Mouse (Mus musculus): ENCODE measurements around the gene Plxdc1. TPM values are rescaled to one million over a fixed set of nuclear protein-coding genes. Genes with fewer than 3 reads are reported as not detected.
"Not testable (repeated sequence)": the region's sequence is repeated elsewhere in the genome, so short reads cannot be mapped to it uniquely, and the experiment has no call there.

Gene Plxdc1
- polyA plus RNA-seq, 1 experiment from 2014 or later = 0.70 TPM

- Histone ChIP-seq H3K36me3 (no peaks in the 10 kb centered on the region), H3K27ac (no peak overlapping the region), H3K9ac (no peak overlapping the region), H3K9me3 (no peaks in the 10 kb centered on the region), H3K27me3 (no peaks in the 10 kb centered on the region), H3K4me2 (replicated peaks) (no peak overlapping the region), H3K4me1 (no peaks in the 10 kb centered on the region), H3K4me3 (no peak overlapping the region)
- no peak for ATAC-seq (ENCODE audit: insufficient number of reproducible peaks, insufficient read depth, low FRiP score, low TSS enrichment)
- WGBS = 53% methylated on average over 20 of the region's 20 CpGs
These were observed 36.4 kb downstream of the Plxdc1 start for GRCm38 (mm10) chr11:97949703-97950475.

DNA sequence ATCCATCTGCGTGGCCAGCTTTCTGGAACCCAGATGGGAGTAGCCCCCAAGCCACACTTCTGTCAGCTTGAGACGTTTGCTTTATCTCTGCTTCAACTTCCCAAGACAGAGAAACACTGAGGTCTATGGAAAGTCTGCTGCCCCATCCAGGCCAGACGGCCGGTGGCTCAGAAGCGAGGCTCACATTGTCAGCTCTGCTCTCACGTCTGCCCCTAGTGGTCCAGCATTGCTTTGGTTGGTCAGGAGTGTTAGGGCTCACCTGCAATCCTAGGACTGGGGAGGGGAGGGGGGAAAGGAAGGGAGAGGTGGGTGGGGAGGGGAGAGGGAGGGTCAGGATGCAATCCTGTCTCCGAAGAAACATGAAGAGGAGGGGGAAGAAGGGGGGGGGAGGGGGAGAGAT is 38.8 kb downstream of the Plxdc1 start:
- Histone ChIP-seq H3K4me3 (no peak overlapping the region), H3K9ac (no peak overlapping the region), H3K27ac (no peak overlapping the region), H3K4me2 (replicated peaks) (no peak overlapping the region), H3K4me1 (0 out of 2 replicates have a peak, but pooled peaks cover 3% of the 10 kb centered on the region), H3K36me3 (no peaks in the 10 kb centered on the region), H3K9me3 (no peaks in the 10 kb centered on the region), H3K27me3 (no peaks in the 10 kb centered on the region)
- 7% methylated on average over 7 of the region's 7 CpGs for WGBS
- no peak for ATAC-seq (ENCODE audit: insufficient number of reproducible peaks, insufficient read depth, low FRiP score, low TSS enrichment)

- not testable (repeated sequence) for H3K27me3 ChIP-seq; H3K4me2 ChIP-seq (replicated peaks); H3K4me1 ChIP-seq; H3K9me3 ChIP-seq; H3K27ac ChIP-seq; ATAC-seq (ENCODE audit: insufficient number of reproducible peaks, insufficient read depth, low FRiP score, low TSS enrichment); H3K9ac ChIP-seq; H3K4me3 ChIP-seq; H3K36me3 ChIP-seq
- 93% methylated on average over 7 of the region's 7 CpGs for WGBS
These were observed 40.4 kb downstream of the Plxdc1 start for GRCm38 (mm10) chr11:97945738-97946289.

GRCm38 (mm10) chr11:97945031-97945430 is 41.2 kb downstream of the Plxdc1 start:
- 0 out of 2 replicates have a peak, but pooled peaks cover 3% of the 10 kb centered on the region for H3K4me1 ChIP-seq
- WGBS = 74% methylated on average over 10 of the region's 10 CpGs
- no peak overlapping the region for H3K4me2 ChIP-seq (replicated peaks)
- H3K9ac ChIP-seq = no peak overlapping the region
- no peaks in the 10 kb centered on the region for H3K9me3 ChIP-seq
- H3K36me3 ChIP-seq = no peaks in the 10 kb centered on the region
- H3K27me3 ChIP-seq = no peaks in the 10 kb centered on the region
- no peak overlapping the region for H3K27ac ChIP-seq
- no peak for ATAC-seq (ENCODE audit: insufficient number of reproducible peaks, insufficient read depth, low FRiP score, low TSS enrichment)
- no peak overlapping the region for H3K4me3 ChIP-seq

DNA sequence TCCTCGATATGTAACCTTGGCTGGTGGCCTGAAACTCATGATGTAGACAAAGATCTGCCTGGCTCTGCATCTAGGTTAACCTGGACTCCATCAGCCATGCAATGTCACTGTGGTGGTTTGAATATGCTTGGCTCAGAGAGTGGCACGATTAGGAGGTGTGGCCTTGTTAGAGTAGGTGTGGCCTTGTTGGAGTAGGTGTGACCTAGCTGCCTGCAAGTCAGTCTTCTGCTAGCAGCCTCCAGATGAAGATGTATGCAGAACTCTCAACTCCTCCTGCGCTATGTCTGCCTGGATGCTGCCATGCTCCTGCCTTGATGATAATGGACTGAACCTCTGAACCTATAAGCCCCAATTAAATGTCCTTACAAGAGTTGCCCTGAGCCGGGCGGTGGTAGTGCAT is 43.0 kb downstream of the Plxdc1 start:
- Histone ChIP-seq H3K36me3 (no peaks in the 10 kb centered on the region), H3K27me3 (no peaks in the 10 kb centered on the region), H3K4me2 (replicated peaks) (no peak overlapping the region), H3K27ac (no peak overlapping the region), H3K9me3 (no peaks in the 10 kb centered on the region), H3K4me3 (no peak overlapping the region), H3K9ac (no peak overlapping the region), H3K4me1 (0 out of 2 replicates have a peak, but pooled peaks cover 3% of the 10 kb centered on the region)
- WGBS = 87% methylated on average over 5 of the region's 5 CpGs
- ATAC-seq (ENCODE audit: insufficient number of reproducible peaks, insufficient read depth, low FRiP score, low TSS enrichment) = no peak

- Histone ChIP-seq H3K27ac (no peak overlapping the region), H3K4me1 (0 out of 2 replicates have a peak, but pooled peaks cover 3% of the 10 kb centered on the region), H3K27me3 (no peaks in the 10 kb centered on the region), H3K4me2 (replicated peaks) (no peak overlapping the region), H3K36me3 (no peaks in the 10 kb centered on the region), H3K4me3 (no peak overlapping the region), H3K9me3 (no peaks in the 10 kb centered on the region), H3K9ac (no peak overlapping the region)
- no peak for ATAC-seq (ENCODE audit: insufficient number of reproducible peaks, insufficient read depth, low FRiP score, low TSS enrichment)
- whole genome bisulfite sequencing = 77% methylated on average over 15 of the region's 15 CpGs
These were observed 43.7 kb downstream of the Plxdc1 start for GRCm38 (mm10) chr11:97942420-97943111.

DNA sequence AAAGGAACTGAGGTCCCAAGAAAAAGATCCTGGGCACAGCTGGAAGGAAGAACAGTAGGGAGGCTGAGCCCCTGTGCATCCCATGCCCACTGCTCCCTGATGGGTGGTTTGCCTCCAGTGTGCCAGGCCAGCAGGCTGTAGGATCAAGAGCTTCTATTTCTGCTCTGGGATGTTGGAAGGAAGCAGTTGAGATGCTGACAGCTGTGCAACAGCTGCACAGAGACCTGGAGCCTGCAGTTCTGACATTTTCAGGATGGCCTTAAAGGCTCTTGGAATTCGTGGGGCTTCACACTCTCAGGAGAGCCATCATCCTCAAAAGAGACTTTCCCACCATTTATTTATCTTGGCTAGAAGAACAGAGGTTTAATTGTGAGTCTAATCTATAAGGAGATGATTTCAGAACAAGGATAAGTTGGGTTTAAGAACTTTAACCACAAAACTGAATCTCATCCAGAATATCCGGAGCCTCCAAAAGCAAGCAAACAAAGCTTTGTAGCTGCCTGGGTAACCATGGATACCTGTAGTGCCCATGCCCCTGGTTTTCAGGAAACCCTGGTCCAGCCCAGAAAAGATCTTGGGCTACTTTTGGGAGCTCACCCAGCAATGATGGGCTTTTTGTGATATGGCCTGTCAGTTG is 48.7 kb downstream of the Plxdc1 start:
- Histone ChIP-seq H3K4me1 (no peaks in the 10 kb centered on the region), H3K9ac (no peak overlapping the region), H3K4me3 (no peak overlapping the region), H3K9me3 (no peaks in the 10 kb centered on the region), H3K4me2 (replicated peaks) (no peak overlapping the region), H3K27me3 (no peaks in the 10 kb centered on the region), H3K27ac (no peak overlapping the region), H3K36me3 (no peaks in the 10 kb centered on the region)
- WGBS = 73% methylated on average over 2 of the region's 2 CpGs
- no peak for ATAC-seq (ENCODE audit: insufficient number of reproducible peaks, insufficient read depth, low FRiP score, low TSS enrichment)

DNA sequence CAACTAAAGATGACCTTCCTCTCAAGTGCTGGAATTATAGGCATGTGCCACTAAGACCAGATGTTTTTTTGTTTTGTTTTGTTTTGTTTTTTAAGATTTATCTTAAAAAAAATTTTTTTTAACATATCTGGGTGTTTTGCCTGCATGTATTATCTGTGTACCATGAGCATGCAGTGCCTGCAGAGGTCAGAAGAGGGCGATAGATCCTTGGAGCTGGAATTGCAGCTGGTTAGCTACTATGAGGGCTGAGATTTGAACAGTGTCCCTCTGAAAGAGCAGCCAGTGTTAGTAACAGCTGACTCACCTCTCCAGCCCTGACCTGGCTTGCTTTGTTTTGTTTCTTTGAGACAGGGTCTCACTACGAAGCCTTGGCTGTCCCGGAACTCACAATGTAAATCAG is 49.5 kb downstream of the Plxdc1 start:
- Histone ChIP-seq H3K9ac (no peak overlapping the region), H3K4me1 (no peaks in the 10 kb centered on the region), H3K4me2 (replicated peaks) (no peak overlapping the region), H3K36me3 (no peaks in the 10 kb centered on the region), H3K9me3 (no peaks in the 10 kb centered on the region), H3K27me3 (no peaks in the 10 kb centered on the region), H3K4me3 (no peak overlapping the region), H3K27ac (no peak overlapping the region)
- ATAC-seq (ENCODE audit: insufficient number of reproducible peaks, insufficient read depth, low FRiP score, low TSS enrichment) = no peak
- 28% methylated on average over 3 of the region's 3 CpGs for WGBS

- Histone ChIP-seq H3K36me3 (no peaks in the 10 kb centered on the region), H3K27ac (no peak overlapping the region), H3K9ac (no peak overlapping the region), H3K4me3 (no peak overlapping the region), H3K27me3 (no peaks in the 10 kb centered on the region), H3K4me2 (replicated peaks) (no peak overlapping the region), H3K4me1 (no peaks in the 10 kb centered on the region), H3K9me3 (no peaks in the 10 kb centered on the region)
- 54% methylated on average over 4 of the region's 4 CpGs for WGBS
- ATAC-seq (ENCODE audit: insufficient number of reproducible peaks, insufficient read depth, low FRiP score, low TSS enrichment) = no peak
These were observed 50.2 kb downstream of the Plxdc1 start for GRCm38 (mm10) chr11:97935913-97936575.

- H3K9ac ChIP-seq = no peak overlapping the region
- no peak overlapping the region for H3K4me2 ChIP-seq (replicated peaks)
- no peak overlapping the region for H3K4me3 ChIP-seq
- H3K4me1 ChIP-seq = no peaks in the 10 kb centered on the region
- no peak for ATAC-seq (ENCODE audit: insufficient number of reproducible peaks, insufficient read depth, low FRiP score, low TSS enrichment)
- H3K27ac ChIP-seq = no peak overlapping the region
- 56% methylated on average over 1 of the region's 1 CpGs for WGBS
- no peaks in the 10 kb centered on the region for H3K27me3 ChIP-seq
- no peaks in the 10 kb centered on the region for H3K9me3 ChIP-seq
- no peaks in the 10 kb centered on the region for H3K36me3 ChIP-seq
These were observed 52.7 kb downstream of the Plxdc1 start for GRCm38 (mm10) chr11:97933553-97933952.

DNA sequence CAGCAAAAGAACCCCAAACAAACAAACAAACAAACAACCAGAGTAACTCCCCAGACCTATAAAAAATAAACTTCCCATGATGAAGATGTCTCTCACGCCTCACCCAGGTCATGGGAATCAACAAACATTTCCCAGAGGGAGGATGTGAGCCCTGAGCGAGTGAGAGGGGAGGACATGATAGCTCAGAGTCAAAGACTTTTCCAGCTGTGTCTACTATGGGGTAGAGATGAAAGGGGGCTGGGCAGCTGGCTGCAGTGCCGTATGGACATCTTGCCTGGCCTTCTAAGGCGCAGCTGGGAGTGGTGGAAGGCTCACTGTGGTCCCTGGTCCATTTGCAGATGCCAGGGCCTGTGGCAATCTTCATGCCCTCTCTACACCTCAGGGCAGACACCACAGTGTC is 57.3 kb downstream of the Plxdc1 start:
- H3K27me3 ChIP-seq = no peaks in the 10 kb centered on the region
- H3K4me3 ChIP-seq = no peak overlapping the region
- no peaks in the 10 kb centered on the region for H3K4me1 ChIP-seq
- no peak overlapping the region for H3K9ac ChIP-seq
- WGBS = 71% methylated on average over 4 of the region's 4 CpGs
- H3K4me2 ChIP-seq (replicated peaks) = no peak overlapping the region
- H3K9me3 ChIP-seq = no peaks in the 10 kb centered on the region
- no peaks in the 10 kb centered on the region for H3K36me3 ChIP-seq
- no peak overlapping the region for H3K27ac ChIP-seq
- ATAC-seq (ENCODE audit: insufficient number of reproducible peaks, insufficient read depth, low FRiP score, low TSS enrichment) = no peak

All from embryonic facial prominence, embryonic 12.5 days (tissue).